Mouse (Mus musculus): ENCODE measurements around the gene Cryl1. TPM values are rescaled to one million over a fixed set of nuclear protein-coding genes. Genes with fewer than 3 reads are reported as not detected.

Gene Cryl1
- polyA plus RNA-seq, 1 experiment from 2014 or later: 5.4 TPM

DNA sequence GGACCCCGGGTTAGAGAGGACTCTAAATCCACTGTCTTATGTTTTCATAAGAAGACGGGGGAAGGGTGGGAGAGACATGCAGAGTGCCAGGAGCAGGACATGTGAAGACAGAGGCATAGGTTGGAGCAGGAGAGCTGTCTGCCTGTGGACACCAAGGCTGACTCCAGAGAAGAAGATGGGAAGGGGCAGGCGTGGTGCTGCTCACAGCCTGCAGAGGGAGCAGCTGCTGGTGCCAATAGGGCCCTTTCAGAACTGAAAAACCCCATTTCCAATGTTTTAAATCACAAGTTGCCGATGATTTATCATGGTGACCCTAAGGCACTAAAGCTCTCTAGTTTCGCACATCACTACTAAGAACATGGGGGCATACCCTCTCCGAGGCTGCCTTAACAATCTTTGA lies 63.5 kb downstream of the Cryl1 start:
- H3K9me3 ChIP-seq (replicated peaks): no peaks in the 10 kb centered on the region
- no peak overlapping the region for H3K4me3 ChIP-seq
- no peak overlapping the region for H3K27ac ChIP-seq (replicated peaks)
- no peak for DNase-seq (ENCODE audit: low spot score)
- H3K36me3 ChIP-seq: no peaks in the 10 kb centered on the region
- 75% methylated on average over 6 of the region's 6 CpGs for WGBS
- H3K4me1 ChIP-seq: no peaks in the 10 kb centered on the region
- no peaks in the 10 kb centered on the region for H3K27me3 ChIP-seq (ENCODE audit: low read depth, poor library complexity, severe bottlenecking)

GRCm38 (mm10) chr14:57332503-57332902 lies 65.8 kb downstream of the Cryl1 start:
- Histone ChIP-seq H3K27ac (replicated peaks) (no peak overlapping the region), H3K4me1 (no peaks in the 10 kb centered on the region), H3K4me3 (no peak overlapping the region), H3K27me3 (ENCODE audit: low read depth, poor library complexity, severe bottlenecking) (no peaks in the 10 kb centered on the region), H3K9me3 (replicated peaks) (no peaks in the 10 kb centered on the region), H3K36me3 (no peaks in the 10 kb centered on the region)
- 91% methylated on average over 8 of the region's 8 CpGs for WGBS
- no peak for DNase-seq (ENCODE audit: low spot score)

- WGBS: 91% methylated on average over 10 of the region's 10 CpGs
- Histone ChIP-seq H3K36me3 (no peaks in the 10 kb centered on the region), H3K27ac (replicated peaks) (no peak overlapping the region), H3K4me3 (no peak overlapping the region), H3K4me1 (no peaks in the 10 kb centered on the region), H3K27me3 (ENCODE audit: low read depth, poor library complexity, severe bottlenecking) (no peaks in the 10 kb centered on the region), H3K9me3 (replicated peaks) (no peaks in the 10 kb centered on the region)
- no peak for DNase-seq (ENCODE audit: low spot score)
Observed at GRCm38 (mm10) chr14:57331097-57331496, 67.2 kb downstream of the Cryl1 start.

GRCm38 (mm10) chr14:57329600-57329999 lies 68.7 kb downstream of the Cryl1 start:
- Histone ChIP-seq H3K27me3 (ENCODE audit: low read depth, poor library complexity, severe bottlenecking) (no peaks in the 10 kb centered on the region), H3K4me1 (no peaks in the 10 kb centered on the region)

GRCm38 (mm10) chr14:57326771-57327170 lies 71.6 kb downstream of the Cryl1 start:
- Histone ChIP-seq H3K4me1 (no peaks in the 10 kb centered on the region), H3K9me3 (replicated peaks) (no peaks in the 10 kb centered on the region), H3K4me3 (no peak overlapping the region), H3K27me3 (ENCODE audit: low read depth, poor library complexity, severe bottlenecking) (no peaks in the 10 kb centered on the region), H3K36me3 (no peaks in the 10 kb centered on the region), H3K27ac (replicated peaks) (no peak overlapping the region)
- WGBS: 86% methylated on average over 6 of the region's 6 CpGs
- no peak for DNase-seq (ENCODE audit: low spot score)

More at GRCm38 (mm10) chr14:57329600-57329999, 68.7 kb downstream of the Cryl1 start:
- Histone ChIP-seq H3K27ac (replicated peaks) (no peak overlapping the region), H3K9me3 (replicated peaks) (no peaks in the 10 kb centered on the region), H3K36me3 (no peaks in the 10 kb centered on the region), H3K4me3 (no peak overlapping the region)
- 89% methylated on average over 15 of the region's 15 CpGs for WGBS
- no peak for DNase-seq (ENCODE audit: low spot score)

GRCm38 (mm10) chr14:57318812-57319211 lies 79.5 kb downstream of the Cryl1 start:
- H3K27ac ChIP-seq (replicated peaks): no peak overlapping the region
- no peaks in the 10 kb centered on the region for H3K27me3 ChIP-seq (ENCODE audit: low read depth, poor library complexity, severe bottlenecking)
- H3K4me3 ChIP-seq: no peak overlapping the region
- DNase-seq (ENCODE audit: low spot score): no peak
- peaks cover 21% of the 10 kb centered on the region for H3K4me1 ChIP-seq
- 94% methylated on average over 1 of the region's 1 CpGs for WGBS
- no peaks in the 10 kb centered on the region for H3K36me3 ChIP-seq
- no peaks in the 10 kb centered on the region for H3K9me3 ChIP-seq (replicated peaks)

GRCm38 (mm10) chr14:57316662-57317600 lies 81.4 kb downstream of the Cryl1 start:
- H3K4me3 ChIP-seq: no peak overlapping the region
- H3K36me3 ChIP-seq: no peaks in the 10 kb centered on the region
- WGBS: 69% methylated on average over 16 of the region's 16 CpGs
- no peaks in the 10 kb centered on the region for H3K27me3 ChIP-seq (ENCODE audit: low read depth, poor library complexity, severe bottlenecking)
- H3K9me3 ChIP-seq (replicated peaks): no peaks in the 10 kb centered on the region
- DNase-seq (ENCODE audit: low spot score): peak; percentile 39
- H3K27ac ChIP-seq (replicated peaks): 0 out of 2 replicates have a peak overlapping the region, but pooled peaks have one; percentile 46
- H3K4me1 ChIP-seq: peaks cover 21% of the 10 kb centered on the region

- H3K27me3 ChIP-seq (ENCODE audit: low read depth, poor library complexity, severe bottlenecking): no peaks in the 10 kb centered on the region
- no peak overlapping the region for H3K27ac ChIP-seq (replicated peaks)
- no peaks in the 10 kb centered on the region for H3K9me3 ChIP-seq (replicated peaks)
- no peak for DNase-seq (ENCODE audit: low spot score)
- H3K4me1 ChIP-seq: peaks cover 21% of the 10 kb centered on the region
- H3K36me3 ChIP-seq: no peaks in the 10 kb centered on the region
- 44% methylated on average over 3 of the region's 3 CpGs for WGBS
- no peak overlapping the region for H3K4me3 ChIP-seq
Observed at GRCm38 (mm10) chr14:57315976-57316375, 82.4 kb downstream of the Cryl1 start.

DNA sequence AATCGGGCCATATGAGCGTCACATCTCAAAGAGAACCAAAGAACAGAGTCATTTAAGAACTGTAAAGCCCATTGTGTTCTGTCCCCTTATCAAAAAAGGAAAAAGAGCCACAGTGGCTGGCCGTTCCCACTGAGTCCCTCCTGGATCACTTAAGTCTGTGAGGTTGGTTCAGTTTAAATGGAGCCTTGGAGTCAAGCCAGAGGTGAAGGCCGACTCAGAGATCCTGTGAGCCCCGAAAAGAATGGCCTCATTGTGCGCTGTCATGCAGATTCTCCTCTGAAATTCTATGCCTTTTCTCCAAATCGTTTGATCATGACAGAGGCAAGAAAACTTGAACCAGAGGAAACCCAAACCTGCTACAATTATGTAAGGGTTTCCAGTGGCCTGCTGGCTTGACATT lies 82.8 kb downstream of the Cryl1 start:
- Histone ChIP-seq H3K9me3 (replicated peaks) (no peaks in the 10 kb centered on the region), H3K27me3 (ENCODE audit: low read depth, poor library complexity, severe bottlenecking) (no peaks in the 10 kb centered on the region), H3K4me3 (no peak overlapping the region), H3K27ac (replicated peaks) (no peak overlapping the region), H3K4me1 (peaks cover 21% of the 10 kb centered on the region), H3K36me3 (no peaks in the 10 kb centered on the region)
- DNase-seq (ENCODE audit: low spot score): no peak
- WGBS: 79% methylated on average over 7 of the region's 7 CpGs

DNA sequence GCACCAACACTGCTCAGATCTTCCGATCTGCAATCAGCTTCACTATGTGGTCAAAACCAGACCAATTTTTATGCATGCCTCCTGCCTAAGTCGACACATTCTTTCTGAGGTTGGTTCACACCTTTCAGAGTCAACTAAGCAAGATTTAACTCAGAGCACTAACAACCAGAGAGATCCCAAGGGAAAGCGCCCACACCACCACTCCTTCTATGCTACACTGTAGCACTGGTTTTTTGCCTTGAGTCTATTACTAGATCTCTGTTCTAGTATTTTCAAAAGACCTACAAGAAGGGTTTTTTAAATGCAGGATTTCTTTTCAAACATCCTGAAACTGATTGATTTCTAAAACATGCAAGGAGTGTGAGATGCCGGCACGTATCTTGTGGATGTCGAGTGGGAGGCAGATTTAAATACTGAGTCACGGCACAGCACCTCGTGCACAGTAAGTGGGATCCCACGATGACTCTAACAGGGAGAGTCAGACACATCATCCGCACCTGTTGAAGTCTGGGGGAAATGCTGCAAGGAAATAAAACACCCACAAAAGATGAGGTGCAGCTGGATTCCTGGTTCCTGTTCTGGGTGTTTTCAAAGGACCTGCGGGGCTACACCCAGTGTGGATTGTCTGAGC lies 96.6 kb downstream of the Cryl1 start:
- 89% methylated on average over 11 of the region's 11 CpGs for WGBS
- no peak overlapping the region for H3K4me3 ChIP-seq
- H3K36me3 ChIP-seq: no peaks in the 10 kb centered on the region
- no peak overlapping the region for H3K27ac ChIP-seq (replicated peaks)
- H3K27me3 ChIP-seq (ENCODE audit: low read depth, poor library complexity, severe bottlenecking): no peaks in the 10 kb centered on the region
- H3K4me1 ChIP-seq: peaks cover 12% of the 10 kb centered on the region
- DNase-seq (ENCODE audit: low spot score): no peak
- H3K9me3 ChIP-seq (replicated peaks): no peaks in the 10 kb centered on the region

GRCm38 (mm10) chr14:57300530-57300929 lies 97.8 kb downstream of the Cryl1 start:
- WGBS: 48% methylated on average over 2 of the region's 2 CpGs
- H3K4me1 ChIP-seq: peaks cover 12% of the 10 kb centered on the region
- H3K36me3 ChIP-seq: no peaks in the 10 kb centered on the region
- DNase-seq (ENCODE audit: low spot score): no peak
- H3K4me3 ChIP-seq: no peak overlapping the region
- no peaks in the 10 kb centered on the region for H3K9me3 ChIP-seq (replicated peaks)
- no peak overlapping the region for H3K27ac ChIP-seq (replicated peaks)
- no peaks in the 10 kb centered on the region for H3K27me3 ChIP-seq (ENCODE audit: low read depth, poor library complexity, severe bottlenecking)

DNA sequence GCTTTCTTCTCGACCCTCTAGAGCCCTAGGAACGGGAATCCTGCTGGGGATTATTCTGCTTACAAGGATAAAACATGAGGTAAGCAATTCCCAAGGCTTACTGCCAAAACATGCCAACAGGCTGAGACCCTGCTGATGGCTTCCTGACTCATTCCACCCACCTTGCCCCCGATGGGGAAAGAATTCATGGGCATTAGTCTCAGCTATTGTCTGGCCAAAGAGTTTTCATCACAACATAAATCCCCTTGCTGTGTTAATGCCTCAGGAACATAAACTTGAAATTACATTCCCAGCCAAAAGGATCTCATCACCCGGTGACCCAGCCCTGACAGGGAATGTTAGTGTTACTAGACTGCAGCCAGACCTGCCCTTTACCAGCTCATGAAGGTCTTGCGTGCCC lies 100.7 kb downstream of the Cryl1 start:
- WGBS: 62% methylated on average over 5 of the region's 5 CpGs
- DNase-seq (ENCODE audit: low spot score): no peak
- H3K9me3 ChIP-seq (replicated peaks): no peaks in the 10 kb centered on the region
- H3K27ac ChIP-seq (replicated peaks): no peak overlapping the region
- H3K4me1 ChIP-seq: peaks cover 12% of the 10 kb centered on the region
- H3K4me3 ChIP-seq: no peak overlapping the region
- no peaks in the 10 kb centered on the region for H3K36me3 ChIP-seq
- no peaks in the 10 kb centered on the region for H3K27me3 ChIP-seq (ENCODE audit: low read depth, poor library complexity, severe bottlenecking)

DNA sequence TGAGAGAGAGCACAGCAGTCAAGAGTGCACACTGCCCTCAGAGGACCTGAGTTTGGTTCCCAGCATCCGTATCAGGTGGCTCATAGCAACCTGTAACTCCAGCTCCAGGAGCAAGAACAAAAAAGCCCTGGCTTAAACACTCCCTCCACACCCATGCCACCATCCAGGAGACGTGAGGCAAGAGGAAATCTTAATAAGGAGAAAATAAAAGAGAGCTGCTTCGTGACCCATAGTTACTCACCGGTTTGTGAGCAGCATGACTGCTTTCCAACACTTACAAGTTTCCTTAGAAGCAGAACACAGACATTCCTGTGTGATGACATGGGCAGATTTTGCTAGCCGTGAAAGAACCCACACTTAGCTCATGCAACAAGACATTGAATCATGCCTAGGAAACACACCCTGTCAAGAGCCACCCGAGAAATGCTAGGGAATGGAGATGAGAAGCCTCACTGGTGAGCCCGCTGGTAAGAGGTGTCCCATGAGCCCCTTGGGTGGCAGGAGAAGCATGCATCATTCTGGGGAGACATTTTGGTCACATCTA lies 106.9 kb downstream of the Cryl1 start:
- no peaks in the 10 kb centered on the region for H3K9me3 ChIP-seq (replicated peaks)
- H3K36me3 ChIP-seq: no peaks in the 10 kb centered on the region
- H3K27ac ChIP-seq (replicated peaks): no peak overlapping the region
- DNase-seq (ENCODE audit: low spot score): no peak
- peaks cover 30% of the 10 kb centered on the region for H3K4me1 ChIP-seq
- WGBS: 89% methylated on average over 7 of the region's 7 CpGs
- no peak overlapping the region for H3K4me3 ChIP-seq
- H3K27me3 ChIP-seq (ENCODE audit: low read depth, poor library complexity, severe bottlenecking): no peaks in the 10 kb centered on the region

All from midbrain, embryonic 10.5 days (tissue).